Mouse (Mus musculus) hindbrain, embryonic 16.5 days (tissue): ENCODE measurements around the gene Avpi1. TPM values are rescaled to one million over a fixed set of nuclear protein-coding genes. Genes with fewer than 3 reads are reported as not detected.
"Not testable (repeated sequence)": the region's sequence is repeated elsewhere in the genome, so short reads cannot be mapped to it uniquely, and the experiment has no call there.

Source experiments
- ATAC-seq: fragments of 200-750 bp; cut with Nextera tagmentation; 2 replicates; pipeline ENCODE4 v1.8.0; 2017; ENCODE audit warnings: moderate TSS enrichment, moderate library complexity
- H3K27ac ChIP-seq: fragments of 300-500 bp; sonication (generic); 2 replicates; pipeline ENCODE4 v1.5.1; 2014; ENCODE audit warnings: low read depth, mild to moderate bottlenecking, control low read depth, low read length, moderate library complexity
- H3K27me3 ChIP-seq: fragments of 300-500 bp; sonication (generic); replicated peaks from 2 replicates; pipeline ENCODE4 v1.6.1; 2014; ENCODE audit warnings: low read length; ENCODE audit not compliant: control insufficient read depth, insufficient read depth
- H3K36me3 ChIP-seq: fragments of 300-500 bp; sonication (generic); 2 replicates; pipeline ENCODE4 v1.6.1; 2014; ENCODE audit warnings: mild to moderate bottlenecking, low read length, moderate library complexity, mixed read lengths; ENCODE audit not compliant: control insufficient read depth, insufficient read depth
- H3K4me1 ChIP-seq: fragments of 300-500 bp; sonication (generic); 2 replicates; pipeline ENCODE4 v1.6.1; 2014; ENCODE audit warnings: low read depth, low read length; ENCODE audit not compliant: control insufficient read depth, insufficient read depth
- H3K4me2 ChIP-seq: fragments of 300-500 bp; sonication (generic); 2 replicates; pipeline ENCODE4 v1.6.1; 2014; ENCODE audit warnings: mild to moderate bottlenecking, low read length, control low read depth, moderate library complexity
- H3K4me3 ChIP-seq: fragments of 300-500 bp; sonication (generic); 2 replicates; pipeline ENCODE4 v1.5.1; 2014; ENCODE audit warnings: mild to moderate bottlenecking, low read length, control low read depth, moderate library complexity
- H3K9ac ChIP-seq: fragments of 300-500 bp; sonication (generic); 2 replicates; pipeline ENCODE4 v1.6.1; 2014; ENCODE audit warnings: low read depth, mild to moderate bottlenecking, control low read depth, low read length, moderate library complexity
- H3K9me3 ChIP-seq: fragments of 300-500 bp; sonication (generic); 2 replicates; pipeline ENCODE4 v1.6.1; 2014; ENCODE audit warnings: mild to moderate bottlenecking, low read length, moderate library complexity; ENCODE audit not compliant: control insufficient read depth
- WGBS: fragments of 180-500 bp; shearing (Covaris S2); extraction: QIAGEN DNeasy Blood & Tissue Kit; methylation state at CpG from one replicate; pipeline ENCODE4 v1.1.7; 2014; 5-methylcytosine and 5-hydroxymethylcytosine counted together
- polyA plus RNA-seq: library from polyadenylated mRNA; unstranded; fragments of >200 nt; fragmentation: Nextera tagmentation; extraction: Ambion mirVana; gene quantifications from 2 replicates; pipeline ENCODE4 v1.2.1, GENCODE M21; 2015

The Avpi1 gene
- polyA plus RNA-seq, 1 experiment from 2014 or later: 12.2 TPM

DNA sequence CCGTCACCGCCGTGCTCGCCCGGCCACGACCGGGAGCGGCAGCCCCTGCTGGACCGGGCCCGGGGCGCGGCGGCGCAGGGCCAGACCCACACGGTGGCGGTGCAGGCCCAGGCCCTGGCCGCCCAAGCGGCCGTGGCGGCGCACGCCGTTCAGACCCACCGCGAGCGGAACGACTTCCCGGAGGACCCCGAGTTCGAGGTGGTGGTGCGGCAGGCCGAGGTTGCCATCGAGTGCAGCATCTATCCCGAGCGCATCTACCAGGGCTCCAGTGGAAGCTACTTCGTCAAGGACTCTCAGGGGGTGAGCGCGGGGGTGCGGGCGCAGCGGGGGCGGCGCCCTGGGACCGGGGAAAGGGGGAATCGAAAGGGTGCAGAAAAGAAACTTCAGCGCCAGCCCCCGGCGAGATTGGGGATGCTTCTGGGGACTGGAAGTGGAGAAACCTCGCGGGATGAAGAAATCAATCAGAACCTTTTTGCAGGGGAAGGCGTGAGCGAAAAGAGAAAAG lies 38.2 kb downstream of the Avpi1 start:
- no peaks in the 10 kb centered on the region for H3K27me3 ChIP-seq
- ATAC-seq: peak; percentile 60
- no peaks in the 10 kb centered on the region for H3K36me3 ChIP-seq
- H3K4me3 ChIP-seq: peak overlapping the region; percentile 99
- under 1% methylated on average over 52 of the region's 52 CpGs for WGBS
- peak overlapping the region; percentile 80 for H3K4me2 ChIP-seq
- H3K4me1 ChIP-seq: peaks cover 22% of the 10 kb centered on the region
- H3K9me3 ChIP-seq: no peaks in the 10 kb centered on the region
- H3K27ac ChIP-seq: peak overlapping the region; percentile 90
- peak overlapping the region; percentile 94 for H3K9ac ChIP-seq

DNA sequence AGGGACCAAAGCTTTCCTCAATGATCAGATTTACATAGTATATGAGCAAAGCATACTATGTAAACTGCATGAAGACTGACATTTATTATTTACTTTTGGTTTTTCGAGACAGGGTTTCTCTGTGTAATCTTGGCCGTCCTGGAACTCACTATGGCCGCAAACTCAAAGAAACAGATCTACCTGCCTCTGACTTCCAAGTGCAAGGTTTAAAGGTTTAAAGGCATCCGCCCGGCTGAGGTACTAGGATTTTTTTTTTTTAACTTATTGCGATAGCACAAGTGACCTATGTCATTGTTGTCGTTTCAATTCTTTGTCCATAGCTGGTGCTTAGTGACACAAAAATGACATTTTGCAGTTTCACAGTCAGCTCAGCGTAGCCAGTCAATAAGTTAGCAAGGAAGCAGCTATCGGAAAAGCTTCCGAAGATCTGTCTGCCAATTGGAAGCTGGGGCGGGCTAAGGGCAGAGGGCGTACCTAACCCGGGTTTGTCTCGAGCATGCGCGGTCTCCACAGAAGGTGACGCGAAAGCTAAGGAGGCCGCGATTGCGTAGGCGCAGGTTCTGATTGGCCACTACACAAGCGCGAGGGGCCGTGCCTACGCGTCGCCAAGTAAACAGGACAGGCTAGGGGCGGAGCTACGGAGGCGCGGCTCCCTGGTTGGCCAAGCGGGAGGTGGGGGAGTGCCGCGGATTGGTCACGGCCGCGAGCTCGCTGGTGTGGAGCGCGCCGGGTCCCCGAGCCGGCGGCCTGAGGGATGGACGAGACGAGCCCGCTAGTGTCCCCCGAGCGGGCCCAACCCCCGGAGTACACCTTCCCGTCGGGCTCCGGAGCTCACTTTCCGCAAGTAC lies 38.9 kb downstream of the Avpi1 start, which contains the start of gene Pi4k2a:
TSS of gene Pi4k2a (plus strand) at position 723 of the 848 bp plus-strand sequence.
- H3K9me3 ChIP-seq: no peaks in the 10 kb centered on the region
- H3K36me3 ChIP-seq: no peaks in the 10 kb centered on the region
- peak within 1 kb of the TSS; percentile 90 for H3K27ac ChIP-seq
- peak within 1 kb of the TSS; percentile 94 for H3K9ac ChIP-seq
- peak; percentile 98 for ATAC-seq
- under 1% methylated on average over 36 of the region's 55 CpGs for WGBS
- H3K4me2 ChIP-seq: peak within 1 kb of the TSS; percentile 80
- no peaks in the 10 kb centered on the region for H3K27me3 ChIP-seq
- peaks cover 25% of the 10 kb centered on the region for H3K4me1 ChIP-seq
- H3K4me3 ChIP-seq: peak within 1 kb of the TSS; percentile 99

DNA sequence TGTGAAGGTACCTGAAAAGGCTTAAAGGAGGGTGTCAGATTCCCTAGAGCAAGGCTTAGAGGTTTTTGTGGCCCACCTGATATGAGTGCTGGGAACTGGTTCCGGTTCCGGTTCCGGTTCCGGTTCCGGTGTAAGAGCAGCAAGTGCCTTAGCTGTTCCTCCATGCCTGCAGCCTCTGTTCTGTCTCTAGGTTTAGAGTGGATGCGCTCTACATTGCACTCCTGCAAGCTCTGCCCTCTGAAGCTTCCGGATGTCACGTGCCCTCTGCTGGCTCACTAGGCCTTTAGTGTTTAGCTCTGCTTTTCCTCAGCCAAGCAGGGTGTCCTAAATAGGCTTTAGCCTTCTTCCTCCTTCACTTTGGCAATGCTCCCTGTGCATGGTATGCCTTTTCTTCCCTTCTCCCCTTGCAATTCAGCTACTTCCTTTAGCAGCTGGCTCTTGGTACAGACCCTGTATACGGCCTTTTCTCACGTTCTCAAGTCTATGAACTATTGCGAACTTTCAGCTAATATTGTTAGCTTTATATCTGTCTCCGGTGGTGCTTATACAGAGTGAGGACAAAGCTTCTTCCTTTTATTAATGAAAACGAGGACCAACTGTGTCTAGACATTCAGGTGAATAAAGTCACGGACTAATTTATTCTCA lies 39.6 kb downstream of the Avpi1 start:
- peak overlapping the region; percentile 74 for H3K27ac ChIP-seq
- no peaks in the 10 kb centered on the region for H3K36me3 ChIP-seq
- H3K27me3 ChIP-seq: no peaks in the 10 kb centered on the region
- no peak for ATAC-seq
- H3K4me3 ChIP-seq: peak overlapping the region; percentile 99
- WGBS: 20% methylated on average over 14 of the region's 14 CpGs
- H3K4me2 ChIP-seq: peak overlapping the region; percentile 75
- H3K9me3 ChIP-seq: no peaks in the 10 kb centered on the region
- peak overlapping the region; percentile 22; the same call in 1 of the 2 replicates for H3K9ac ChIP-seq
- H3K4me1 ChIP-seq: peaks cover 25% of the 10 kb centered on the region

DNA sequence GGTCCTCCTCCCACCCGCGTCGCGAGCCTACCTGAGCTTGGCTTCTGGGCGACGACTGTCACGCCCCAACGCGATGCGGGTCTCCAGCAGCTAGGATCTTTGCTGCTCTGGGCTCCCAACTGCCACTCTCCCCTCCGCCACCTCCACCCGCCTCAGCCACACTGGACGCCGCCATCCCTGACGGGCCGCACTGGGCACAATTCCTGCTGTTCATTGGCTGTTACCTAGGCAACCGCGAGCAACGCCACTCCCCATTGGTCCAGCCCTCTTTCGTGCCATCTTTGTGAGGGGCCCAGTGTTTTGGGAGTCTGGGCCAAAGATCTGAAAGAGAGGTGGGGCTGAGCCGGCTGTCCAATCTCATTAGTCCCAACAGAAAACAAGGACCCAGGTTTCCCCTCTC lies 42.7 kb downstream of the Avpi1 start, which contains the start of gene Morn4:
TSS of gene Morn4 (minus strand) at position 192 of the 400 bp plus-strand sequence.
- peak; percentile 83 for ATAC-seq
- peak within 1 kb of the TSS; percentile 90 for H3K4me3 ChIP-seq

DNA sequence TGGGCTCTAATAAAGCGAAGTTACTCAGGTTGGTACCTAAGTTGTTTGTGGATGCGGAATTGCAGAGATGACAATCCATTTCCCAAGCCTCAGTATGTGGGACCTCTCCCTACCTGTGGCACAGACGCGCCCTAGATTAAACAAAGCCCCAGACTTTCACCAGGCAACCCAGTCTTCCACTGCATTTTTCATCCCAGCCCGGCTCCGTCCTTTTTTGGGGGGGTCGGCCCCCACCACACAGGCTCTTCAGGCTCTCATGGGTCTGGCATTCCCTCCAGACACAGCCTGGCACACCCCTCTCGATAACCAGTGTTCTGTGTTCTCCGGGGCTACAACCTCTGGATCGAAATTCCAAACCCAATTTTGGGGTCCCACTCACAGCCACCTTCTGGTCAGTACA lies 43.2 kb downstream of the Avpi1 start:
- Histone ChIP-seq H3K9ac (peak overlapping the region; percentile 94), H3K27ac (peak overlapping the region; percentile 78), H3K4me3 (peak overlapping the region; percentile 90), H3K4me2 (peak overlapping the region; percentile 86), H3K36me3 (no peaks in the 10 kb centered on the region), H3K4me1 (peaks cover 14% of the 10 kb centered on the region), H3K9me3 (no peaks in the 10 kb centered on the region), H3K27me3 (no peaks in the 10 kb centered on the region)
- 5% methylated on average over 10 of the region's 10 CpGs for WGBS
- no peak for ATAC-seq

More for the DNA sequence above, 42.7 kb downstream of the Avpi1 start, which contains the start of gene Morn4:
- Histone ChIP-seq H3K4me1 (peaks cover 15% of the 10 kb centered on the region), H3K9me3 (no peaks in the 10 kb centered on the region), H3K9ac (peak within 1 kb of the TSS; percentile 94), H3K36me3 (no peaks in the 10 kb centered on the region), H3K4me2 (peak within 1 kb of the TSS; percentile 86), H3K27me3 (no peaks in the 10 kb centered on the region), H3K27ac (peak within 1 kb of the TSS; percentile 78)
- 0% methylated on average over 21 of the region's 21 CpGs for WGBS

DNA sequence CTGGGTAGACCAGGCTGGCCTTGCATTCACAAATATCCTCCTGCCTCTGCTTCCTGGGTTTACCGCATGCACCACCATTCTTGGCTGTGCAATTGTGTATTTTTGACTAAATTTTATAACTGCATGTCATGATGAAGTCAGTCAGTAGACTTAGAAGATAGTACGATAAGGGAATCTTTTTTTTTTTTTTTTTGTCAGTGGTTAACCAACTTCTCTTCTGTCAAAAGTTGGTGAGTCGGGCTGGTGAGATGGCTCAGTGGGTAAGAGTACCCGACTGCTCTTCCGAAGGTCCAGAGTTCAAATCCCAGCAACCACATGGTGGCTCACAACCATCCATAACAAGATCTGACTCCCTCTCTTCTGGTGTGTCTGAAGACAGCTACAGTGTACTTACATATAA lies 47.2 kb downstream of the Avpi1 start:
- not testable (repeated sequence) for H3K4me1 ChIP-seq, H3K27me3 ChIP-seq, H3K9ac ChIP-seq, H3K36me3 ChIP-seq, H3K4me2 ChIP-seq, H3K4me3 ChIP-seq, H3K27ac ChIP-seq, H3K9me3 ChIP-seq, ATAC-seq
- 98% methylated on average over 5 of the region's 5 CpGs for WGBS

DNA sequence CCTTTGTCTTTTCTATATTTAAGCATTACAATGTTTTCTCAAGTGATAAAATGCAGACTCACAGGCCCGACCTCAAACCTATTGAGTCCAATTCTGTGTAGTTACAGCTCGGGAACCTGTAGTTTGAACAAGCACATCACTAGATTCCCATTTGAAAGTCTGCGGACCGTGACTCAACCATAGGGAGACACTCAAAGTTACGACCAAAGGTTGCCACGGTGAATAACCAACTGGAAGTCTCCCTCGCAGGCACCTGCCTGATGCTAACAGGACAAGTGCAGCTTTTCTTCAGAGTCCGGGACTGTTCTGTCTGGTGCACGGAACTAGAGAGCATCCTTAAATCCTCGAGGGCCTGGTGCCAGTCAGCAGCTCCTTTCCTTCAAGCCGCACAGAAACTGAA lies 48.4 kb downstream of the Avpi1 start:
- Histone ChIP-seq H3K36me3 (peaks cover 9% of the 10 kb centered on the region), H3K4me2 (no peak overlapping the region), H3K27ac (no peak overlapping the region), H3K9me3 (no peaks in the 10 kb centered on the region), H3K27me3 (no peaks in the 10 kb centered on the region), H3K4me3 (no peak overlapping the region), H3K9ac (no peak overlapping the region), H3K4me1 (peaks cover 1% of the 10 kb centered on the region; the same call in 1 of the 2 replicates)
- no peak for ATAC-seq
- 74% methylated on average over 11 of the region's 11 CpGs for WGBS

DNA sequence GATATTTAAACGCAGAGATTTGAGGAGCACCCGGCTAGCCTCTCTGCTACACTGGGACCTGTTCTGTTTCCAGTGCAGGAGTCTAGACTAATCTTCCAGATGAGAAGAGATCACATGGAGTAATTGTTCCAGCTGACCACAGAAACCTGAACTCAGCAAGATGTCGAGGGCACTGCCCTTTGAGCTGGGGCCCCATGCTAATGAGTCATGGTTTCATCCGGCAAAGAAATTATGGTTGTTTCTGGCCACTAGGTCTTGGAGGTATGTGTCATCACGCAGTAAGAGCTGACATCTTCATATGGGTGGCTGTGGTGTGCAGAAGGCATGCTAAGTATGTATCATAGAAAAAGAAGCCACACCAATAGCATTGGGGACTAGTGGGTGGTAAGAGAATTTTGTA lies 48.9 kb downstream of the Avpi1 start:
- no peak overlapping the region for H3K27ac ChIP-seq
- H3K27me3 ChIP-seq: no peaks in the 10 kb centered on the region
- H3K9me3 ChIP-seq: no peaks in the 10 kb centered on the region
- ATAC-seq: no peak
- H3K9ac ChIP-seq: no peak overlapping the region
- WGBS: 75% methylated on average over 5 of the region's 5 CpGs
- H3K4me3 ChIP-seq: no peak overlapping the region
- H3K4me1 ChIP-seq: no peaks in the 10 kb centered on the region
- H3K4me2 ChIP-seq: no peak overlapping the region
- peaks cover 14% of the 10 kb centered on the region for H3K36me3 ChIP-seq

DNA sequence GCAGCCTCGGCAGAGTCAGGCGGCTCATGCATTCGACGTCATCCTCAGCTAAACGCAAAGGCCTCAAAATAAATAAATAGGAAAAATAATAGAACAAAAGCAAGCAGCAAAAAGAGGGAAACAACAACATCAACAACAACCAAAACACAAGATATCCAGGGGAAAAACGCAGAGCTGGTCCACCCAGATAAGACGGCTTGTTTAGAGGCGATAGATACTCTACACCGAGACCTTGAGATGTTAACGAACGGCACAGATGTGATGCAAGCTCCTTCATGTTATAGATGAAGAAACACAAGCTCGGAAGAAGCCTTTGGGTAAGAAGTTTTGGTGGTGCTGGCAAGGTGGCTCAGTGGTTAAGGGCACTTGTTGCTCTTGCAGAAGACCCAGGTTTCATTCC lies 49.9 kb downstream of the Avpi1 start:
- H3K27ac ChIP-seq: no peak overlapping the region
- H3K4me2 ChIP-seq: no peak overlapping the region
- no peaks in the 10 kb centered on the region for H3K4me1 ChIP-seq
- H3K4me3 ChIP-seq: no peak overlapping the region
- no peak for ATAC-seq
- H3K27me3 ChIP-seq: no peaks in the 10 kb centered on the region
- H3K9me3 ChIP-seq: no peaks in the 10 kb centered on the region
- no peak overlapping the region for H3K9ac ChIP-seq
- H3K36me3 ChIP-seq: peaks cover 15% of the 10 kb centered on the region
- WGBS: 95% methylated on average over 12 of the region's 12 CpGs
